Mouse (Mus musculus): ENCODE measurements at regions not wholly inside any gene's neighbourhood (a gene's known extent, or its start where the extent isn't known, plus 50 kb on each side); places are given as distances from the start of the nearest gene placed in this dataset.

DNA sequence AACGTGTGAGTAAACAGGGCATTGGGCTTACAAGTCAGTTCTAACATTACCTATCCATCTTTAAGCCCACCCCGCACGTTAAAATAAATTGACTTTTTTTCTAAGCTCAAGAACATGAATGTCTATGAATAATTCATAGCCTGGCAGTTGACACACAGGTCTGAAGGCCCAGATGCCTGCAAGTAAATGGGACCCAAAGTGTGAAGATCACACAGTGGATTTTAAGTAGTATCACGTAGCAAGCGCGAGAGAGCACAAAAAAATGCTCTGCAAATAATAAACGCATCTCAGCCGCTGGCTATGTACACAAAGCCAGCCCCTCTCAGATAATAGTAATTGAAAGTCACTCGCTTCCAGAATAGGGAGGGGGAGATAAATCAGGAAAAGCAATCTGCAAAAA is 410.1 kb upstream of the Gm6657 start:
- ATAC-seq (ENCODE audit: extremely low read depth, insufficient number of reproducible peaks, low FRiP score, poor library complexity, severe bottlenecking) = no peak
- no peaks in the 10 kb centered on the region for H3K36me3 ChIP-seq (replicated peaks)
- no peaks in the 10 kb centered on the region for H3K4me1 ChIP-seq (ENCODE audit: insufficient read depth, low read depth, low read length)
- no peak for DNase-seq (ENCODE audit: low spot score)
- peaks cover 8% of the 10 kb centered on the region for H3K27me3 ChIP-seq (ENCODE audit: insufficient read depth, low read length)
- H3K9me3 ChIP-seq (replicated peaks) = no peaks in the 10 kb centered on the region
- no peak overlapping the region for H3K4me3 ChIP-seq (ENCODE audit: low read depth, low read length)
- TF ChIP-seq CTCF (IDR thresholded peaks at IDR 0.05; ENCODE audit: low read depth, low read length) = no peak
- TF ChIP-seq TAL1 (conservative IDR thresholded peaks at IDR 0.05; ENCODE audit: low read depth, low read length) = no peak
- TF ChIP-seq POLR2AphosphoS5 (IDR thresholded peaks at IDR 0.05; ENCODE audit: insufficient replicate concordance, low read depth, low read length) = no peak
- TF ChIP-seq GATA2 (IDR thresholded peaks at IDR 0.05; ENCODE audit: borderline replicate concordance, low read depth, low read length) = no peak

GRCm38 (mm10) chr12:77785647-77786046 is 408.4 kb upstream of the Gm6657 start:
- ATAC-seq (ENCODE audit: extremely low read depth, insufficient number of reproducible peaks, low FRiP score, poor library complexity, severe bottlenecking) = no peak

GRCm38 (mm10) chr12:77786678-77787077 is 407.4 kb upstream of the Gm6657 start:
- TF ChIP-seq GATA2 (IDR thresholded peaks at IDR 0.05; ENCODE audit: borderline replicate concordance, low read depth, low read length) (no peak), TAL1 (conservative IDR thresholded peaks at IDR 0.05; ENCODE audit: low read depth, low read length) (no peak), GATA1 (IDR thresholded peaks at IDR 0.05; ENCODE audit: borderline replicate concordance, low read length) (no peak), POLR2AphosphoS5 (IDR thresholded peaks at IDR 0.05; ENCODE audit: insufficient replicate concordance, low read depth, low read length) (no peak), CTCF (IDR thresholded peaks at IDR 0.05; ENCODE audit: low read depth, low read length) (no peak)
- Histone ChIP-seq H3K36me3 (replicated peaks) (no peaks in the 10 kb centered on the region), H3K4me1 (ENCODE audit: insufficient read depth, low read depth, low read length) (0 out of 2 replicates have a peak, but pooled peaks cover 2% of the 10 kb centered on the region), H3K4me3 (ENCODE audit: low read depth, low read length) (no peak overlapping the region), H3K27me3 (ENCODE audit: insufficient read depth, low read length) (peaks cover 13% of the 10 kb centered on the region; the same call in 1 of the 2 replicates), H3K9me3 (replicated peaks) (no peaks in the 10 kb centered on the region)
- ATAC-seq (ENCODE audit: extremely low read depth, insufficient number of reproducible peaks, low FRiP score, poor library complexity, severe bottlenecking) = no peak
- no peak for DNase-seq (ENCODE audit: low spot score)

More at GRCm38 (mm10) chr12:77785647-77786046, 408.4 kb upstream of the Gm6657 start:
- H3K4me3 ChIP-seq (ENCODE audit: low read depth, low read length) = no peak overlapping the region
- no peak for TF ChIP-seq TAL1 (conservative IDR thresholded peaks at IDR 0.05; ENCODE audit: low read depth, low read length)
- TF ChIP-seq CTCF (IDR thresholded peaks at IDR 0.05; ENCODE audit: low read depth, low read length) = no peak
- no peaks in the 10 kb centered on the region for H3K4me1 ChIP-seq (ENCODE audit: insufficient read depth, low read depth, low read length)
- no peaks in the 10 kb centered on the region for H3K36me3 ChIP-seq (replicated peaks)
- no peak for DNase-seq (ENCODE audit: low spot score)
- H3K27me3 ChIP-seq (ENCODE audit: insufficient read depth, low read length) = peaks cover 11% of the 10 kb centered on the region; the same call in 1 of the 2 replicates
- H3K9me3 ChIP-seq (replicated peaks) = no peaks in the 10 kb centered on the region

GRCm38 (mm10) chr12:77788273-77788672 is 405.8 kb upstream of the Gm6657 start:
- Histone ChIP-seq H3K27me3 (ENCODE audit: insufficient read depth, low read length) (peaks cover 18% of the 10 kb centered on the region), H3K36me3 (replicated peaks) (no peaks in the 10 kb centered on the region), H3K4me3 (ENCODE audit: low read depth, low read length) (no peak overlapping the region), H3K4me1 (ENCODE audit: insufficient read depth, low read depth, low read length) (0 out of 2 replicates have a peak, but pooled peaks cover 2% of the 10 kb centered on the region), H3K9me3 (replicated peaks) (no peaks in the 10 kb centered on the region)
- ATAC-seq (ENCODE audit: extremely low read depth, insufficient number of reproducible peaks, low FRiP score, poor library complexity, severe bottlenecking) (no peak), DNase-seq (ENCODE audit: low spot score) (no peak)
- TF ChIP-seq CTCF (IDR thresholded peaks at IDR 0.05; ENCODE audit: low read depth, low read length) (no peak), POLR2AphosphoS5 (IDR thresholded peaks at IDR 0.05; ENCODE audit: insufficient replicate concordance, low read depth, low read length) (no peak), GATA1 (IDR thresholded peaks at IDR 0.05; ENCODE audit: borderline replicate concordance, low read length) (no peak), TAL1 (conservative IDR thresholded peaks at IDR 0.05; ENCODE audit: low read depth, low read length) (no peak), GATA2 (IDR thresholded peaks at IDR 0.05; ENCODE audit: borderline replicate concordance, low read depth, low read length) (no peak)

DNA sequence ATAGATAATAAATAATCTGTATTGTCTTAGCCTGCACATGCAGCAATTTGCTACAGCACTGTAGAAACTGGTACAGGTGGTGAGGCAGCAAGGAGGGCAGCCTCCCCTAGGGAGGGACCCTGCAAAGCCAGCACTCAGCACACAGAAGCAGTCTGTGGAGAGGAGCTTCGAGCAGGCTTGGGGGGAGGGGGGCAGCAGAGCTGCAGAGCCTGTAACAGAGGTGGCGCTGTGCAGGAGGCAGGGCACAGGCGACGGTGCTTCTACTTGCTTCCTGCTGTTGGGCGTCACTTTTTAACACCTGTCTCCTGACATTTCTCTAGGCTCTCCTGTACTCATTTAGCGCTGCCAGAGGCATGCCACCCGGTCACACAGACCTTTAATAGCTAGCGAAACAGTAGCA is 404.6 kb upstream of the Gm6657 start:
- no peak for ATAC-seq (ENCODE audit: extremely low read depth, insufficient number of reproducible peaks, low FRiP score, poor library complexity, severe bottlenecking)
- peaks cover 18% of the 10 kb centered on the region for H3K27me3 ChIP-seq (ENCODE audit: insufficient read depth, low read length)
- H3K9me3 ChIP-seq (replicated peaks) = no peaks in the 10 kb centered on the region
- TF ChIP-seq GATA2 (IDR thresholded peaks at IDR 0.05; ENCODE audit: borderline replicate concordance, low read depth, low read length) (no peak), TAL1 (conservative IDR thresholded peaks at IDR 0.05; ENCODE audit: low read depth, low read length) (no peak), GATA1 (IDR thresholded peaks at IDR 0.05; ENCODE audit: borderline replicate concordance, low read length) (no peak), CTCF (IDR thresholded peaks at IDR 0.05; ENCODE audit: low read depth, low read length) (no peak), POLR2AphosphoS5 (IDR thresholded peaks at IDR 0.05; ENCODE audit: insufficient replicate concordance, low read depth, low read length) (no peak)
- no peak for DNase-seq (ENCODE audit: low spot score)
- 0 out of 2 replicates have a peak, but pooled peaks cover 2% of the 10 kb centered on the region for H3K4me1 ChIP-seq (ENCODE audit: insufficient read depth, low read depth, low read length)
- no peak overlapping the region for H3K4me3 ChIP-seq (ENCODE audit: low read depth, low read length)
- no peaks in the 10 kb centered on the region for H3K36me3 ChIP-seq (replicated peaks)

DNA sequence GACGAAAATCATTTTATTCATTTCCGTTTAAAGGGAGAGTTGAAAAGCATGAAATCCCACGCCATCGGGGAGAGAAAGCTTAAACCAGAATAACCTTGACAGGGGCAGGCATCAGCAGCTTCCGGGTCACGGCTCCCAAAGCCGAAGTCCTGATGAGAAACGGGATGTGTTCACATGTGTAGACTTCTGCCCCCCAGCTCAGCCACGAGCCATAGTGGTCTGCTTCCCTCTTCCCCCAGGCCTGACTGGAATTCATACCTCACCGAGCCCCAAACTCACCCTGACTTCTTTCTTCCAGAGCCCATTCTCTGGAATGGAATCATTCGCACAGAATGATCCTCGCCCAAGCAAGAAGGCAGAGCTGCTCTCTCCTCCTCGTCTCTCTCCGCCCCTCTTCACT is 404.2 kb upstream of the Gm6657 start:
- H3K36me3 ChIP-seq (replicated peaks) = no peaks in the 10 kb centered on the region
- no peaks in the 10 kb centered on the region for H3K9me3 ChIP-seq (replicated peaks)
- TF ChIP-seq CTCF (IDR thresholded peaks at IDR 0.05; ENCODE audit: low read depth, low read length) (no peak), TAL1 (conservative IDR thresholded peaks at IDR 0.05; ENCODE audit: low read depth, low read length) (no peak), POLR2AphosphoS5 (IDR thresholded peaks at IDR 0.05; ENCODE audit: insufficient replicate concordance, low read depth, low read length) (no peak), GATA2 (IDR thresholded peaks at IDR 0.05; ENCODE audit: borderline replicate concordance, low read depth, low read length) (no peak), GATA1 (IDR thresholded peaks at IDR 0.05; ENCODE audit: borderline replicate concordance, low read length) (no peak)
- DNase-seq (ENCODE audit: low spot score) (no peak), ATAC-seq (ENCODE audit: extremely low read depth, insufficient number of reproducible peaks, low FRiP score, poor library complexity, severe bottlenecking) (no peak)
- H3K4me3 ChIP-seq (ENCODE audit: low read depth, low read length) = no peak overlapping the region
- H3K27me3 ChIP-seq (ENCODE audit: insufficient read depth, low read length) = peaks cover 18% of the 10 kb centered on the region
- H3K4me1 ChIP-seq (ENCODE audit: insufficient read depth, low read depth, low read length) = 0 out of 2 replicates have a peak, but pooled peaks cover 2% of the 10 kb centered on the region
